Mouse (Mus musculus) ovary, adult 18-20 months (tissue): ENCODE results near the gene Acot5.
A peak's percentile ranks its signal among the peaks of the same experiment; 100 is the strongest.
"Not testable (repeated sequence)": the region's sequence is repeated elsewhere in the genome, so short reads cannot be mapped to it uniquely, and the experiment has no call there.

Experiments
- DNase-seq: peaks from one replicate; pipeline ENCODE4 v3.0.0; 2022; ENCODE audit warnings: low spot score, mixed read lengths

The Acot5 gene

DNA sequence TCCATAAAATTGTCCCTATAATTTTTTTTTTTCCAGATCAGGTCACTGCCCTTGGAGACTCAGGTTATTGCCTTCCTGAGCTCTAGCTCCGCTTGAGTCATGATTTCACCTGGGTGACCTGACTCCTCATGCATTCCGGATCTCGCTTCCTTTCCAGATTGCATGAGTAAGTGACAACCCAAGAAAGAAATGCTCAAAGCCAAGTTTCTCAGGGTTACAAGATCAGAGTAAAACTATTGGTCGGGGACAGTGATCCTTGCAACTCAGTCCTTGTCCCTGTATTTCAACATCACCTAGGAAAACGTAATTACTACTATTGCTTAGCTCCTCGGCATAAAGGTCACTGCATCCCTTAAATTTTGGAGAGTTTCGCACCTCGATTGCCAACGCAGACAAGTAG lies at the start of gene Acot5:
Acot5 (plus strand) TSS at position 340 of the 400 bp plus-strand sequence.
- no peak for DNase-seq

DNA sequence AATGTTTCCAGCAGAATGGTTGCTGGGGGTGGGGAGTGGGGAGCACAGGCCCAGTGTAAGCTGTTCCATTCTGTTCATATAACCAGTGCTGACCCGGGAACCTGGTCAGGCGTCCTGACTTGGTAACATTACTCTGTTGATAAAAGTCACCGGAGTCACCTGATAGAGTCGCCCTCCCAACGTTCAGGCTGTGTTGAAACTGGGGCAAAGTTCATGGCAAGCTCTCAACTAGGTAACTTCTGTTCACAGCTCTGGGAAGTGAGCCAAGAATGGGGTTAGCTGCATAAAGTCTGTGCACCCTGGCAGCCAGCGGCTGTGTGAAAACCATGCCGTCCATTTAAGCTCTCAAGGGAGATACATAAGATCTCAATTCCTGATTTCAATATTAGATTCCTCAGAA lies 48.6 kb upstream of the Acot5 start:
- peak; percentile 34 for DNase-seq

DNA sequence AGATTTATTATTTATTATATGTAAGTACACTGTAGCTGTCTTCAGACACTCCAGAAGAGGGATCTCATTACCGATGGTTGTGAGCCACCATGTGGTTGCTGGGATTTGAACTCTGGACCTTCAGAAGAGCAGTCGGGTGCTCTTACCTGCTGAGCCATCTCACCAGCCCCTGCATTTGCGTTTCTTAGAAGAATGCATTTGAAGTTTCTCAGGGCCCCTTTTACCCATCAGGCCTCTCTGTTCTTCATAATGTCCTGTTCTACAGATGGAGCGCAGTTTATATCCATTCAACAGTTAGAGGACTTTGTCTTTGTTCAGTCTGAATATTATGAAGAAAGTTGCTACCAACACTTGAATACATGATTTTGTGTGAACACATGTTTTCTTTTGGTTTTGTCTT lies 46.9 kb upstream of the Acot5 start:
- DNase-seq, result not testable (repeated sequence)

DNA sequence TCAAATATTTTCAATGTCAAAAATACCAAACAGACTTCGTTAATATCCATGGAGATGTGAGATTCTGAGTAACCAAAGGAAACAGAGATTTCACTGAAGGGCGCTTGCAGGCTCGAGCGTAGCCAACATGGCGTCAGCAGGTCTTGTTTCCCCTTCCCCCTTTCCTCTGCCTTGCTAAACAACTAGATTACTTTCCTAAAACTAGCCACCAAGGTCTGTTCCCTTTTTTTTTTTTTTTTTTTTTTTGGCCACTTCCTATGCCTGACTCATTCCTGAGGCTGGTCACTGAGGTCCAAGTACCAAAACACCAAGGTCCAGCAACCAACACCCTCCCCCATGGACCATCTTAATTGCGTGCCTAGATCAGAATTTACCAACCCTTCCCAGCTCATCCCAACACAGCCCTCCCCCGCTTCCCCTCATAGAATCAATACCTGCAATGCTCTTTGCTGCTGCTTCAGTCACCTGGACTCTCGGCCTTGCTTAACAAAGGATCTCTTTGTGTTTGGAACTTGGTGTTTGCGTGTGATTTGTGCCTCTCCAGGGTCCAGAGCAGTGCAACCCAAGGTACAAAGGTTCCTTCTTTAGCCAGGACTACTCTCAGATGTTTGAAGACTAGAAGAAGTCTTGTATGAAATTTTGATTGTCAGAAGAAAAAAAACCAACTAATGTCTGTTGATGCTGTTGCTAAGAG lies 45.9 kb upstream of the Acot5 start:
- no peak for DNase-seq

DNA sequence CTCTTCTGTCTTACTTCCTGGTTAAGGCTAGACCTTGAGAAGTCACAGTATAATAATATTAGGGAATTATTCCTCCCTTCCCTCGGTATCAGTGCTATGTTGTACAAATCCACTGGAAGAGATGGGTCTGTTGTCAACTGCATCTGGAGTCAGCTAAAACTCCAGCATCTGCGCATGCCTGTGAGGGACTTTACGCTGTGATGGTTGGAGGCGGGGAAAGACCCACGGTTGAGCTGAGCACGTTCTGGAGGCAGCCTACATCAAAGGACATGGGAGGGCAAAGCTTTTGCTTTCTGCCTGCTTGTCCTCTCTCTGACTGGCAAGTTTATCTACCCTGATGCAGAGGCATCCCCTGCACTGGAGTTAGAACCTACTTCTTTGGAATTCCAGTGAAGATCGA lies 43.2 kb upstream of the Acot5 start:
- no peak for DNase-seq

DNA sequence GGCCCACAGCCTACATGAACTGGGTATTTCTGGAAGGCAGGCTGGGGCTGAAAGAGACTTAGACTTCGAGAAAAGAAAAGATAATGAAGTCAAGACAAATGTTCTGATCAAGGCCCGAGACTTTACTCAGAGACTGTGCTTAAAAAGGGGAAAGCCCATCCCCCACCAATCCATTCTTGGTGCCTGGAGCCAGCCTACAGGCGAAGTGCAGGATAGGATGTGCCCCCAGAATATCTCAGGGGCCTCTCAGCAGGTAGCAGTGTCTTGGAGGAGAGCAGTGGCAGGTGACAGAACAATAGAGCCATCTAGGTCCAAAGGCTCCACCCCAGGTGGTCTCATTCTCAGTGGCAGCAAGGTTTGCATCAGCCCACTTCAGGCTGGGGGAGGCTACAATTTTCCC lies 40.8 kb upstream of the Acot5 start:
- DNase-seq, result not testable (repeated sequence)

DNA sequence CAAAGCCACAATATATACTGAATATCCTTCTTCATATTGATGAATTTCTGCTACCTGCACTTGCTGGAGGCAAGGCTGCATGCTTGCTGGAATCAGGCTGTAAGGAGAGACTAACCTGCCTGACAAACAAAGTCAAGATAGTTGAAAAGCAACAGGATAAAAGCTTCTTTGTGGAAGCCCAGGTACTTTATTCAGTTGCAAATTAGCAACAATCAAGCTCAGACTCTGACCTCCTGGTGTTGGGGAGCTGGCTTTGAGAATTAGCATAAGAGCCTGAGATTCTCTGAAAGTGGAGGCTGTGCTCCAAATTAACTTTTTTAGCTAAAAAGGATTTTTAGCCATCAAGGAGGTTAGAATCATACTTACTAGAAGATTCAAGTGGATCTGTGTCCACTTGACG lies 40.1 kb upstream of the Acot5 start:
- not testable (repeated sequence) for DNase-seq

DNA sequence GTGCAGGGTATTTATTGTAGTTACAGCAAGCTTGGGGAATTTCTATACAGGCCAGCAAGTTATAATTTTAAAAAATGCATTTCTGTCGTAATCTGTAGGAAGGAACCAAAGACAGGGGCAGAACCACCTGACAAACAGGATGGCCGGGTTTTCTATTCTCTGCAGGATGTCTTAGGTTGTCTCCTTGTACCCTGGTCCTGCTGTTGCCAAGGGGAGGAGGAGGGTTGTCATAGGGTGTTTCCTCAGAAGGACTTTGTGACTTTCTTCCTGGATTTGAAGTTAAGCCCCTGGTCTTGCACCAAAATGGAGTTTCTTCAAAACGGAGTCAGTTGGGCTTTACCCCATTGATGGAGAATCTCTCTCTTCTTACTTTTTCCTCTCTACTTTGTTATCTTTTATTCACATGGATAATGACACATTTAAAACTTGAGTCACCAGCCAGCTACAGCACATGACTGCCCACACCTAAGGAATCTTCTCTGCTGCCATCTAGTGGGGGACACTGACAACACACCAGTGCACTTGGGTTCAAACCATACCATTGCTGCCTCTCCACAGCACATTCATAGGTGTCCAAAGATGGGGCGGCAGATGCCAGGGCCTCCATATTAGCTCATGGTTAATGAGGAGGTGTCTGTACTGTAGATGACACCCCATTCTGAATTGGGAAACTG lies 38.3 kb upstream of the Acot5 start:
- DNase-seq, result peak; percentile 25

DNA sequence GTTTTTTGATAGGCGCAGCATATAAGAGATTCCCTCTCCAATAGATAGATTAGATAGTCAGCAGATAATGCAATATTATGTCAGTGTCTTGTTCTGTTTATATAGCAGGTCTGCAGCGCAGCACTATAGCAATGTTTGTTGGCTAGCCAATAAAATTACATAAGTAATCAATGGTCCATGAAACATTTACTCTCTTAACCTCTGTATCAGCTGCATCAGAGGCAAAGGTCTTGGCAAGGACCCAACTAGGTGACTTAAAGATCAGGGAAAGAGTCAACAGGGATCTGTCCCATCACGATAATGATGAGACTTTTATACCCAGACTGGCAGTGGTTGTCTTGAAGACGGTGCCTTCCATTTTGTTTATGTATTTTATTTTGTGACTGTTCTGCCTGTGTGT lies 36.3 kb upstream of the Acot5 start:
- no peak for DNase-seq

DNA sequence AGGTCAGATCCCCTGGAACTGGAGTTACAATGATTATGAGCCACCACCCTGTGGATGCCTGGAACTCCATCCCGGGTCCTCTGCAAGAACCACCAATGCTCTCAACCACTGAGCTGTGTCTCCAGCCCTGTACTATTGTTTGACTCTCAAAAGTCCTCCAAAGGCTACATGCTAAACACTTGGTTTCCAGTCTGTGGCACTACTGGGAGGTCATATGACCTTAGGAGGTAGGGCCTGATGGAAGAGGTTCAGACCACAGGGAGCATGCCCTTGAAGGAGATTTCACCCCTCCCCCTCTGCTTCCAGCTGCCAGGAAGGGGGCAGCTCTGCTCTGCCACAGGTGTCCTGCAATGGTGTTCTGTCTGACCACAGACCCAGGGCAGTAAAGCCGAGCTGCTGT lies 35.8 kb upstream of the Acot5 start:
- not testable (repeated sequence) for DNase-seq

DNA sequence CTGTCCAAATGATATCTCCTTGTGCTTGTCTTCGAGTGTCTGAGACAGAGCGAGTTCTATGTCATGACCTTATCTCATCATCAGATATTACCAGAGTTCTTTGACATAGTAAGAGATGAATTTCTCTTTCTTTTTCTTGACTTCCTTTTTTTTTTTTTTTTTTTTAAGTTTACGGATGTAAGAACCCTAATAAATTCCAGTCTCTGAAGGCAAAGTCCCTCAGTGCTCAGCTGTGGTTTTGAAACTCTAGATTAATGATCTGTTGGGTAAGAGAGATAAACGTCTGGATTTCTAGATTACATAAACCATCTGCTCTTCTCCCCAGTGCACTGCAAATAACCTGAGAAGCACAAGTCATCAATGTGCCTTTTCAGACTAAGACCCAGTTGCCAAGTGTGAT lies 35.0 kb upstream of the Acot5 start:
- no peak for DNase-seq

DNA sequence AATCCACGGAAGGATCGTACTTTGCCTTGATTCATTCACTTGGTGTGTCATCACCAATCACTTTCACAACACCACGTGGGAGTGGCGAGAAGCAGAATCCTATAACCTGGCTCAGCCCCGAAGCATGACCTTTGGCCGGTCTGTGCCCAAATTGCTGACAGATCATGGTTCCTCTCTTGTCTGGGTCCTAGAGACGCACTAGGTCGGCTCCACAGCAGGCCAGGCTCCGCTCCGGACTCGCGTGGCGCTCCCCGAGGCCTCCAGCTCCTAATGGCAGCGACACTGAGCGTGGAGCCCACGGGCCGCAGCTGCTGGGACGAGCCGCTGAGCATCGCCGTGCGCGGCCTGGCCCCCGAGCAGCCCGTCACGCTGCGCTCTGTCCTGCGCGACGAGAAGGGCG lies 30.9 kb upstream of the Acot5 start, which contains the start of gene Acot4:
Acot4 (plus strand) TSS at position 139 of the 400 bp plus-strand sequence.
- not testable (repeated sequence) for DNase-seq

DNA sequence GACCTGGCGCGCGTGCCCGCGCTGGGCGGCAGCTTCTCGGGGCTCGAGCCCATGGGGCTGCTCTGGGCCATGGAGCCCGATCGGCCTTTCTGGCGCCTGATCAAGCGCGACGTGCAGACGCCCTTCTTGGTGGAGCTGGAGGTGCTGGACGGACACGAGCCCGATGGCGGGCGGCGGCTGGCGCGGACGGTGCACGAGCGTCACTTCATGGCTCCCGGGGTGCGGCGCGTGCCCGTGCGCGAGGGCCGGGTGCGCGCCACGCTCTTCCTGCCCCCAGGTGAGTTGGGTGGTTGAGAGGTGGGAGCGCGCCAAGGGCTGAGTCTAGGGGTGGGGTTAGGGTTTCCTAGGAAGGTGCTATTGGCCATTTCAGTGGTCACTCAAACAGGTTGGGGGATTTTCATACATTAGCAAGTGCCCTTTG lies 30.4 kb upstream of the Acot5 start, which contains the start of gene Gm49366:
Gm49366 (plus strand) TSS at position 245 of the 421 bp plus-strand sequence.
- DNase-seq, result not testable (repeated sequence)

DNA sequence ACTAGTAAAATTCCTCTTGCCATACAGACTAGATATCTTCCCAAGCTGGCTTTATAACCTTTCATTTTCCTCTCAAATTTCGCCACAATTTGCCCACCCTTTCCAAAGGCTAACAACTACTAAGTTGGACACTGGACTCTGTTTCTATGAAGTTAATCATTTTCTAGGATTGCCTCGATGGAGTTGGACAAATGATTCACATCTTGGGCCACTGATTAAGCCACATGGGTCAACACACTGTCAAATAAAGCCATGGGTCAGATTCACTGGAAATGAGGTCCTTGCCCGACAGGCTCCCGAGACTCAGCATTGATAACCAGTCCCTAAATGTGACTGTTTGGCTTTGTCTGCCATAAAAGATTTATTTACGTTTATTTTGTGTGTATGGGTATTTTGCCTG lies 26.9 kb upstream of the Acot5 start:
- DNase-seq, result no peak

DNA sequence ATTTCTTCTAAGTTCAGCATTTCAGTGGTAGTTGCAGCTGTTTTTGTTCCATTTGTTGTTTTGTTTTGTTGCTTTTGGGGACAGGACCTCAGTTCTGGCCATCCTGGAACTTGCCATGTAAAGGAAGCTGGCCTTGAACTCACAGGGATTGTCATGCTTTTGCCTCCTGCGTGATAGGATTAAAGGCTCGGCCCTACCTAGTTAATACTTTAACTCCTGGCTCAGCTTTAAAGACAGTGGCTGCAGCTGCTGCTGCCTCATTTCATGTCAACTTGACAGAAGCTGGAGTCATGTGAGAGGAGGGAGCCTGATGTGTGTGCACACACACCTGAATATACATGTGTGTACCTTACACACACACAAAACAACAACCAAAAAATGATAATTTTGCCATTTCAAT lies 25.1 kb upstream of the Acot5 start:
- DNase-seq, result no peak

DNA sequence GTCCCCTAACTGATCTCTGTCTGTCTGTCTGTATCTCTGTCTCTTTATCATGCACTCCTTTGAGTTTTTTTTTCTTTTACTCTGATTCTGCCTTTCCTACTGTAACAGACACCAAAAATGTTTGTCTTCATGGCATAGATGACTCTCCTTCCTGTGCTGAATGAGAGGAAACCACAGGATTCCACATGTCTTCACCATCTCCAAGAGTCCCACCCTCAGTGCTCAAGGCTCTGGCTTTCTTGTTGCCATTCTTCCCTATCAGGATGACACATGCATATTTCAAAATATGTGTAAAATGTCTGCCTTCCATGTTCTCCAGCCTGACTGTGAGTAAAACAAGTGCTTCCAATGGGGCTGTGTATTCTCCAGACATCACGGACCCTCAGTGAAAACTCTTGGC lies 22.2 kb upstream of the Acot5 start:
- no peak for DNase-seq

DNA sequence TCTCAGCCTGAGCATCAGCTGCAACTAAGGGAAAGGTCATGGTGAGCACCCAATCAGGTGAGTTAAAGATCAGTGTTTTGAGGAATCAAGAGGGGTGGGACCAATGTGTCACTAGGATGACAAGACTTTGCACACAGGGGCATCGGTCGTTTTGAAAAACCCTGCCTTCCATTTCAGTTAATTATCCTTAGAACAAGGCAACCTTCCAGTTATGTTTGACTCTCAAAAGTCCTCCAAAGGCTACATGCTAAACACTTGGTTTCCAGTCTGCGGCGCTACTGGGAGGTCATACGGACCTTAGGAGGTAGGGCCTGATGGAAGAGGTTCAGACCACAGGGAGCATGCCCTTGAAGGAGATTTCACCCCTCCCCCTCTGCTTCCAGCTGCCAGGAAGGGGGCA lies 18.4 kb upstream of the Acot5 start:
- not testable (repeated sequence) for DNase-seq

DNA sequence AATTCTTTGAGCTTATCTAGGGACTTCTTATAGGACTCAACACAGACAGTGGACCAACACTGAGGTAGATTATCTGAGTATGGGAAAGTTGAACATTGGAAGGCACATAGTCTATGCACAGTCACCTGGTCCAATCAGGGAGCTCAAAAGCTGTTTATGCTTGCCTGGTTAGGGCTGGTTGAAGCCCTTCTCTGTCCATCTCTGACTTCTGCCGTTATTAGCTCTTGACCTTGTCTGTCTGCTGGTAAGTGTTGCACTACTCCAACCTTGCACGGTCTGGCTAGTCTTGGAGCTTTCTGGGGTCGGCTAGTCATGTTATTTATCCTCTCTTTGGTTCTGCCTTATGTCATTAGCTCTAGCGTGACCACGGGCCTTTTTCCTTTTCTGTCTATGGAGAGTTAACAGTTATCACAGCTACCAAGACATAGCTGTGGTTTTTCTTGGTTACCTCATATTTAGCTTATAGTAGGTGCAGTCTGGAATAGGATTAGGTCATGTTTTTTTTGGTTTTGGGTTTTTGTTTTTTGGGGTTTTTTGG lies 17.1 kb upstream of the Acot5 start, which contains the start of gene Acot3:
Acot3 (plus strand) TSS at position 208 of the 538 bp plus-strand sequence.
- DNase-seq, result no peak

DNA sequence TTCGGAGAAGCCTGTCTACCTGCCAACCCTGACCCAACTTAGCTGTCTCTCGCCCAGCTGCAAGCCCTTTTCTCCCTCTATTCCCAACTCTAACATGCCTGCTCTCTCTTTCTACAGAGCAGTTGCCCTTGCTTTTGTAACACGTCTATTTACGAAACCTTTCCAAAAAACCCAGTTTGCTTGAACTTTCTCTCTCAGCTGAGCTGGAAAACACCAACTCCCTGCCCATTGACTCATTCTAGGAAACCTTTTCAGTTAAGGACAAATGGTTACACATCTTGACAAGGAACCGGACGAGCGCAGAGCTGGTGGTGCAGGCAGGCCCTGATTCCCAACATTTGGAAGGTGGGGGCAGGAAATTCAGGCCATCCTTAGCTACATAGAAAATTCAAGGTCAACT lies 16.5 kb upstream of the Acot5 start:
- DNase-seq, result no peak

DNA sequence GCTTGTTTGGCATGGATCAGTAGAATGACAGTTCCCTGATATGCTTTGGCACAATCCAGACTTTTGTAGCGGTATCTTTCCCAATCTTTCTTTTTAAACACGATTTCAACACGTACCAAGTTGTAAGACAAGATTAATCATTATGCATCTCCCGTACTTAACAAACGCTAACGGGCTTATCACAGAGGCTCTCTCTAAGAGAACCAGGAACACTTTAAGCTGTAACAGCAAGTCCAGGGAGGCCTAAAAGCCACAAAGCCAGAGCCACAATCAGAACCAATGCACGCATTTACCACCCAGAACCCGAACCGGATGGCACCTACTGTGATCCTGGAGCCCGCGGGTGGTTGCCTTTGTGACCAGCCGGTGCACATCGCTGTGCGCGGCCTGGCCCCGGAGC lies 16.0 kb upstream of the Acot5 start:
- DNase-seq, result no peak

DNA sequence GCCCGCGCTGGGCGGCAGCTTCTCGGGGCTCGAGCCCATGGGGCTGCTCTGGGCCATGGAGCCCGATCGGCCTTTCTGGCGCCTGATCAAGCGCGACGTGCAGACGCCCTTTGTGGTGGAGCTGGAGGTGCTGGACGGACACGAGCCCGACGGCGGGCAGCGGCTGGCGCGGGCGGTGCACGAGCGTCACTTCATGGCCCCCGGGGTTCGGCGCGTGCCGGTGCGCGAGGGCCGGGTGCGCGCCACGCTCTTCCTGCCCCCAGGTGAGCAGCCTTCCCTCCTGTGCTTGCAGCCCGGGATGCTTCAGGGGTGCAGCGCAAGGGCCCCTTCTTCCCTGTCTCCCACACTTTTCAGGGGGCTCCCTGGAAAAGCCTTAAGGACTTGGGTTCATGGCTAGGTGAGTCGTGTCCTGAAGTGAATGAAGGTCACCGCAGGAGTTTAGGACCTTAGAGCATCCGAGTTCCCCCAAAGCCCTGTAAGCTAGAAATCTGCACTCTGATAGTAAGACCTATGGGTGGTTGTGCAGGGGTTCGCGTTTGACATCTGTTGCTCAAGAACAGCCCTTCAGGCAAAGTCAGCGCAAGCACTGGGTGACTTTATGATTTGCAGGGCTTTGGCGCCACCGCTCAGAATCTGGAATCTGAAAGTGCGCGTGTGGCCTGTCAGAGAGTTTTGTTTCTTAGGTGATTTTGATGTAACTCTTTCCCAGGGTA lies 15.3 kb upstream of the Acot5 start:
- no peak for DNase-seq

DNA sequence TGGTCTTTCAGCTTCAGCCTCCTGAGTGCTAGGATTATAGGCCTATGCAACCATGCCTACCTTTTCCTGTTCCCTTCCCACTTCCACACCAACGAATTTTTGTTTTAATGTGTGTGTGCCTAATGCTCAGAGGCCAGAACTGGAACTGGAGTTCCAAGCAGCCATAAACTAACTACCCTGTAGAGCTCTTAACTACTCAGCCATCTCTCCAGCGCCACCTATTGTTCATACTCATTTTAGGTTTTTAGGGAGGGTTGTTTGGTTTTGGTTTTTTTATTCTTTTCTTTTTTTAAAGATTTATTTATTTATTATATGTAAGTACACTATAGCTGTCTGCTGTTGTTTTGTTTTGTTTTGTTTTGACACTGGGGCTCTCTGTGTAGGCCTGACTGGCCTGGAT lies 8.2 kb upstream of the Acot5 start:
- DNase-seq, result no peak

DNA sequence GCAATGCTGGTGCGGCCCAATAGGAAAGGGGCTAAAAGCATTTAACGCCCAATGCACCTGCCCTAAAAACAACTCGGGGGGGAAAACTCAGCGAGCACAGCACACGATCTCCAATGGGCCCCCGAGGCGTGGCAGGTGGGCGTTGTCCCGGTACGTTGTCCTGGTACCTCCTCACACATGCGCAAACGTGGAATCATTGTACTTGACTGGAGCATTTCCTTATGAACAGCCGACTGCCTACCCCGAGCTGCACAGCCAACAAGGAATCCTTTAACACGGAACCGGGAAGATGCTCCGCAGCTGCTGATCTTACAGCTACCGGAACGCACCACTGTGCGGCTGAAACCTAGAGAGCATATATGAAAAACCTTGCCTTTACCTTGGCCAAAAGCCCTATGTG lies 6.8 kb upstream of the Acot5 start:
- no peak for DNase-seq
